Mouse (Mus musculus) intestine, postnatal 0 days (tissue): ENCODE results near the gene Etv6. TPM values are rescaled to one million over a fixed set of nuclear protein-coding genes. Genes with fewer than 3 reads are reported as not detected.

Experiments
- ATAC-seq: fragments of 200-750 bp; cut with Nextera tagmentation; 2 replicates; pipeline ENCODE4 v1.8.0; 2017; ENCODE audit warnings: mild to moderate bottlenecking, moderate TSS enrichment, moderate library complexity
- H3K27ac ChIP-seq: fragments of 300-500 bp; sonication (generic); 2 replicates; pipeline ENCODE4 v1.5.1; 2014; ENCODE audit warnings: mild to moderate bottlenecking, low read depth, low read length, moderate library complexity
- H3K27me3 ChIP-seq: fragments of 300-500 bp; sonication (generic); replicated peaks from 2 replicates; pipeline ENCODE4 v1.6.1; 2014; ENCODE audit warnings: low read length, mixed read lengths; ENCODE audit not compliant: control insufficient read depth, insufficient read depth
- H3K36me3 ChIP-seq: fragments of 300-500 bp; sonication (generic); 2 replicates; pipeline ENCODE4 v1.6.1; 2014; ENCODE audit warnings: mild to moderate bottlenecking, moderate library complexity; ENCODE audit not compliant: control insufficient read depth, insufficient read depth
- H3K4me1 ChIP-seq: fragments of 300-500 bp; sonication (generic); replicated peaks from 2 replicates; pipeline ENCODE4 v1.6.1; 2014; ENCODE audit warnings: antibody characterized with exemption, low read length, mixed read lengths; ENCODE audit not compliant: control insufficient read depth, insufficient read depth
- H3K4me2 ChIP-seq: fragments of 300-500 bp; sonication (generic); replicated peaks from 2 replicates; pipeline ENCODE4 v1.6.1; 2014; ENCODE audit warnings: low read depth, mild to moderate bottlenecking, moderate library complexity
- H3K4me3 ChIP-seq: fragments of 300-500 bp; sonication (generic); 2 replicates; pipeline ENCODE4 v1.5.1; 2014; ENCODE audit warnings: low read depth, low read length
- H3K9ac ChIP-seq: fragments of 300-500 bp; sonication (generic); 2 replicates; pipeline ENCODE4 v1.6.1; 2014; ENCODE audit warnings: mild to moderate bottlenecking, low read depth, low read length
- H3K9me3 ChIP-seq: fragments of 300-500 bp; sonication (generic); 2 replicates; pipeline ENCODE4 v1.6.1; 2016; ENCODE audit warnings: mixed run types; ENCODE audit not compliant: control insufficient read depth
- CTCF ChIP-seq: sonication (generic); IDR thresholded peaks from 2 replicates; pipeline ENCODE4 v1.5.1; 2016; ENCODE audit warnings: low read depth, mild to moderate bottlenecking, control low read depth, antibody characterized with exemption, moderate library complexity
- WGBS: fragments of 180-500 bp; shearing (Covaris S2); extraction: QIAGEN DNeasy Blood & Tissue Kit; methylation state at CpG from one replicate; pipeline ENCODE4 v1.1.7; 2014; 5-methylcytosine and 5-hydroxymethylcytosine counted together
- polyA plus RNA-seq: library from polyadenylated mRNA; unstranded; fragments of >200 nt; fragmentation: Nextera tagmentation; extraction: Ambion mirVana; gene quantifications from 2 replicates; pipeline ENCODE4 v1.2.1, GENCODE M21; 2015

The Etv6 gene
- polyA plus RNA-seq, 1 experiment from 2014 or later, result 7.8 TPM

- no peaks in the 10 kb centered on the region for H3K9me3 ChIP-seq
- TF ChIP-seq CTCF, result no peak
- H3K27ac ChIP-seq, result no peak overlapping the region
- H3K4me1 ChIP-seq, result no peaks in the 10 kb centered on the region
- ATAC-seq, result no peak
- H3K9ac ChIP-seq, result no peak overlapping the region
- no peaks in the 10 kb centered on the region for H3K27me3 ChIP-seq
- 88% methylated on average over 5 of the region's 5 CpGs for WGBS
- no peak overlapping the region for H3K4me3 ChIP-seq
- H3K4me2 ChIP-seq, result no peak overlapping the region
- 0 out of 2 replicates have a peak, but pooled peaks cover 6% of the 10 kb centered on the region for H3K36me3 ChIP-seq
These were observed 87.4 kb downstream of the Etv6 start for GRCm38 (mm10) chr6:134122945-134123344.

GRCm38 (mm10) chr6:134123474-134123873 lies 88.0 kb downstream of the Etv6 start:
- TF ChIP-seq CTCF, result no peak
- no peaks in the 10 kb centered on the region for H3K4me1 ChIP-seq
- no peak overlapping the region for H3K4me2 ChIP-seq
- H3K27me3 ChIP-seq, result no peaks in the 10 kb centered on the region
- WGBS, result 68% methylated on average over 7 of the region's 7 CpGs
- H3K27ac ChIP-seq, result no peak overlapping the region
- H3K36me3 ChIP-seq, result 0 out of 2 replicates have a peak, but pooled peaks cover 6% of the 10 kb centered on the region
- H3K4me3 ChIP-seq, result no peak overlapping the region
- no peak overlapping the region for H3K9ac ChIP-seq
- ATAC-seq, result no peak
- H3K9me3 ChIP-seq, result no peaks in the 10 kb centered on the region

DNA sequence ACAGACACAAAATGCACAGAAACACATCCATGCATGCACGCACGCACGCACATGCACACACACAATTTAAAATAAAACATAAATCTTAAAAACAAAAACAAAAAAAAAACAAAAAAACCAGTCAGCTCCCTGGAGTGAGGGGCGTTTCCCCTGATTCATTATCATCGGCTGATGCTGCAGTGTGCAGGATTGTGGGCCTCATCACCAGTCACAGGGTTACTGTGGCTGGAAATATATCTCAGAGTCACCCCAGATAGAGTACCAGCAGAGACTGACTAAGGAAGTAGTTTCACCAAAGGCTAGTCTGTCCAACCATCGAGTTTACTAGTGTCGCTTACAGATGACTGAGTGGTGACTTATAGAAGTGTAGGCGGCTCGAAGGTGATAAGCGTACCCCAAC lies 88.8 kb downstream of the Etv6 start:
- no peak overlapping the region for H3K4me3 ChIP-seq
- no peaks in the 10 kb centered on the region for H3K4me1 ChIP-seq
- no peak overlapping the region for H3K4me2 ChIP-seq
- H3K9me3 ChIP-seq, result no peaks in the 10 kb centered on the region
- no peak overlapping the region for H3K27ac ChIP-seq
- no peaks in the 10 kb centered on the region for H3K27me3 ChIP-seq
- 92% methylated on average over 10 of the region's 10 CpGs for WGBS
- H3K9ac ChIP-seq, result no peak overlapping the region
- H3K36me3 ChIP-seq, result peaks cover 8% of the 10 kb centered on the region; the same call in 1 of the 2 replicates
- no peak for ATAC-seq
- no peak for TF ChIP-seq CTCF

GRCm38 (mm10) chr6:134127996-134128395 lies 92.5 kb downstream of the Etv6 start:
- Histone ChIP-seq H3K4me2 (no peak overlapping the region), H3K36me3 (peaks cover 8% of the 10 kb centered on the region; the same call in 1 of the 2 replicates), H3K4me1 (no peaks in the 10 kb centered on the region), H3K4me3 (no peak overlapping the region), H3K9ac (no peak overlapping the region), H3K27me3 (no peaks in the 10 kb centered on the region), H3K27ac (no peak overlapping the region), H3K9me3 (no peaks in the 10 kb centered on the region)
- WGBS, result 92% methylated on average over 6 of the region's 6 CpGs
- TF ChIP-seq CTCF, result no peak
- no peak for ATAC-seq

DNA sequence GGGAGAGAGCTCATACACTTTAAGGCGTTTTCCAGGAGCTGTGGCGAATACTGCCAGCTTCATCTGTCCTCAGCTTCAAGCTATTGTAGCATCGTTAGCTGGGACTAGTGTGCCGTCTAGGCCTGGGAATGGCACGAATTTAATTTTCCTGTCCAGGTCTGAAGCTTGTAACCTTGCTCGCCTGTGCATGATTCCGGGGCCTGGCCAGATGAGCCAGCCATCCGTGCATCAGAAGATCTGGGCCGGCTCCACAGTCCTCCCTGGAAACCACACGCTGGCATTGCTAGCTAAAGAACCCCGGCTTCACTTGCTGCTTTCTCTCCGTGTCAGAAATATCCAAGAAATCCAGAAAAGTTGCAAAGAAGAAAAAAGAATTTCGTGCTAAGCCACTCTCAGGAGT lies 93.1 kb downstream of the Etv6 start:
- peaks cover 8% of the 10 kb centered on the region; the same call in 1 of the 2 replicates for H3K36me3 ChIP-seq
- no peak overlapping the region for H3K4me3 ChIP-seq
- H3K4me1 ChIP-seq, result no peaks in the 10 kb centered on the region
- no peak overlapping the region for H3K27ac ChIP-seq
- WGBS, result 97% methylated on average over 13 of the region's 13 CpGs
- H3K4me2 ChIP-seq, result no peak overlapping the region
- no peaks in the 10 kb centered on the region for H3K27me3 ChIP-seq
- ATAC-seq, result no peak
- H3K9me3 ChIP-seq, result no peaks in the 10 kb centered on the region
- TF ChIP-seq CTCF, result no peak
- H3K9ac ChIP-seq, result no peak overlapping the region

DNA sequence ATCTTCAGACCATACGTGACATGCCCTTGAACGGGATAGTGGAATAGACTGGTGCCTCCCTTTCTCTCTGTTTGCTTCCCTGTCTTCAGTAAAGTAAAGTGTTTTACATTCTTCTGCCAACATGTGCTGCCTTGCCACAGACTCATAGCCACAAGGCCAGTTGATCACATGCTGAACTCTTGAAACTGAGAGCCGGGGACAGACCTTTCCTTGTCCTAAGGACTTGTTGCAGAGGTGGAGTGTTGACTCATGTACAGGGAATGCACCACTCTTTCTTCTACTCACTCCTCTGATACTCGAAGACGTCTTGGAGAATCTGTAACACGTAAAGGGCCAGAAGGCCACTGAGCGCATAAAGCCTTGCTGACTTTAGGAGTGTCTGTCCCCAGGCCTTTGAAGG lies 94.3 kb downstream of the Etv6 start:
- Histone ChIP-seq H3K4me1 (no peaks in the 10 kb centered on the region), H3K9ac (no peak overlapping the region), H3K4me3 (no peak overlapping the region), H3K36me3 (peaks cover 14% of the 10 kb centered on the region; the same call in 1 of the 2 replicates), H3K9me3 (no peaks in the 10 kb centered on the region), H3K27ac (no peak overlapping the region), H3K27me3 (no peaks in the 10 kb centered on the region), H3K4me2 (no peak overlapping the region)
- WGBS, result 75% methylated on average over 7 of the region's 7 CpGs
- TF ChIP-seq CTCF, result no peak
- ATAC-seq, result peak; percentile 38; the same call in 1 of the 2 replicates

DNA sequence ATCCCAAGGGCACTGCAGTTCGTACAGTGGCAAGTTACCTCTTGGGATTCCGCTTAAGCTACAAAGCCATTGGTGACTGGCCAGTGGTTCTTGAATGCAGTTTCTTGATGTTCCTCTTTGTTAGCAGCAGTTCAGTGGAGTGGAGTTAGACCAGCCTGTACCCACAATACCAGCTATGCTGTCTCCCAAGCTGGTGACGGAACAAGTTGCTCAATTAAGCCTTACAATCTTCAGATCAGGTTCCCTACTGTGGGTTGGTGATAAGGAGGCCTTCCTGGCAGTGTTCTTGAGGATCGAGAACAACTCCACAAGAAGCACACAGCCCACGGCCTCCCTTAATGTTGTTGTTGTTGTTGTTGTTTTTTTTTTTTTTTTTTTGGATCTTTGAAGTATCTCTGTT lies 95.3 kb downstream of the Etv6 start:
- H3K36me3 ChIP-seq, result peaks cover 14% of the 10 kb centered on the region; the same call in 1 of the 2 replicates
- no peaks in the 10 kb centered on the region for H3K9me3 ChIP-seq
- no peak overlapping the region for H3K27ac ChIP-seq
- WGBS, result 82% methylated on average over 5 of the region's 5 CpGs
- no peak overlapping the region for H3K4me3 ChIP-seq
- H3K9ac ChIP-seq, result no peak overlapping the region
- H3K27me3 ChIP-seq, result no peaks in the 10 kb centered on the region
- H3K4me1 ChIP-seq, result no peaks in the 10 kb centered on the region
- ATAC-seq, result no peak
- no peak for TF ChIP-seq CTCF
- no peak overlapping the region for H3K4me2 ChIP-seq
